Mouse (Mus musculus) layer of hippocampus, adult 8-10 months (tissue): ENCODE results near the gene Capn1. TPM values are rescaled to one million over a fixed set of nuclear protein-coding genes. Genes with fewer than 3 reads are reported as not detected.
"Not testable (repeated sequence)": the region's sequence is repeated elsewhere in the genome, so short reads cannot be mapped to it uniquely, and the experiment has no call there.

Source experiments
- DNase-seq, 2 experiments: peaks; one replicate each; pipeline ENCODE4 v3.0.0; 2022; ENCODE audit warnings: low spot score in 2 of 2
- total RNA-seq, 4 experiments: library from RNA; stranded (reverse); gene quantifications; 2 replicates each; pipeline ENCODE4 v1.2.4; 2022

The Capn1 gene
- total RNA-seq = 10 to 100 TPM; 23.7 to 27.7 (median 25.1) TPM

DNA sequence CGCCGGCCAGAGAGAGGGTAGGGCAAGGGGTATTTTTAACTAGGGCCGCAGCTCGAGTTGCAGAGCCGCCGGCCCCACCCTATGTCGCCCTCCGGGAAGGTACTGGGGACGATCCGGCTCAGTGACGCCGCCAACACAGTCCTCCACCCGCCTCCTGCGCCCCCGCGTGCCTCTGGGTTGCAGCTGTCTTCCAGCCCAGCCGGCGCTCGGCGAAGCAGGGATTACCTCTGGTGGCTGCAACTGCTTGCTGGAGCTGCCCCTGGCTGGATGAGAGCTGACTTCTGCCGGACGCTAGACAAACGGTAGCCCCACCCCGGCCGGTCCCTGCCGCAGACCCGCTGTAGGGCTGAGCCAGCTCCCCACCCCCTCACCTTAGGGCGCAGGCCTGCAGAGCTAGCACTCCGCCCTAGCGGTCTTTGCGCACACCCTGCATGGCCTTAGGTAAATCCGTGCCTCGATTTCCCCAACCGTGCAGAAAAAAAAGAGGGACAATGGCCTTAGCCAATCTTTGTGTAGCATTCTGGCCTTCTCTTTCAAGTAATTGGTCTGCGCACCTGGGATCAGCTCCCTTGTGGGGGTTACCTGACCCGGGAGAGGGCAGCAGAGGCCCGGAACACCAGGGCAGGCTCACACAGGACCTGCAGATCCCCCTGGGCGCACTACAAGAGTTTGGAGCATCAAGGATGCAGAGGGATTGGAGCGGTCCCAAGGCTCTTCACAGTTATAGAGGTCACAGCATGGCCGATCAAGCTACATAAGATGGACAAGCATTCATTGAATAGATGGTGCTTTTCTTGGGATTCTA is at the start of gene Capn1:
Gene Capn1, minus strand, starts transcription at position 387 of the 805 bp plus-strand sequence.
- peak; percentile 27 to 57 for DNase-seq

GRCm38 (mm10) chr19:6063081-6063480 is 47.4 kb upstream of the Capn1 start:
- no peak for DNase-seq

- no peak for DNase-seq
Observed at GRCm38 (mm10) chr19:6062418-6062817, 46.7 kb upstream of the Capn1 start.

- DNase-seq = no peak
Observed at GRCm38 (mm10) chr19:6061641-6062302, 46.1 kb upstream of the Capn1 start.

DNA sequence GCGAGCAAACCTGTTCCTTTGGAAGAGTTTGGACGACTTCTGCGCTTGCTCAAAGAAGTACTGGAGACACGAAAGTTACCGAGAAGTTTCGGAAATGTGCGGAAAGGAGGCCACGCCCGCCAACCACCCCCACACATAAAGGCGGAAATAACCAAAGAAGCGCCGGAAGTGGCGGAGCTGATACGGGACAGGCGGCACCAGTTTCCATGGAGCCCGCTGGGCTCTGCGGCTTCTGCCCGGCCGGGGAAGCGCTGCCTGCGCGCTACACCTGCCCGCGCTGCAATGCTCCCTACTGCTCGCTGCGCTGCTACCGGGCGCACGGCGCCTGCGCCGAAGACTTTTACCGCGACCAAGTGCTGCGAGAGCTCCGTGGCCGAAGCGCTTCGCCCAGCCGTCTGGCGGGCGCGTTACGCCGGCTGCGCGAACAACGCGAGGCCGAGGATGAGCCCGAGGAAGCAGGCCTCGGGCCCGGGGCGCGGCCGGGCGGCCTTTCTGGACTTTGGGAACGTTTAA is 45.4 kb upstream of the Capn1 start, which contains the start of gene Znhit2:
Gene Znhit2, plus strand, starts transcription at position 172 of the 513 bp plus-strand sequence.
- peak; percentile 93 for DNase-seq

- DNase-seq = no peak
Observed at GRCm38 (mm10) chr19:6058966-6059365, 43.3 kb upstream of the Capn1 start.

GRCm38 (mm10) chr19:6058513-6058912 is 42.8 kb upstream of the Capn1 start:
- no peak for DNase-seq

- peak; percentile 97 to 98 for DNase-seq
Observed at GRCm38 (mm10) chr19:6057313-6058096, 41.8 kb upstream of the Capn1 start, which contains the start of the genes Mrpl49 and Fau. TSS of gene Mrpl49 (minus strand) at chr19:6057785. TSS of gene Fau (plus strand) at chr19:6057844.

GRCm38 (mm10) chr19:6056696-6057095 is 41.0 kb upstream of the Capn1 start:
- no peak for DNase-seq

GRCm38 (mm10) chr19:6054296-6054695 is 38.6 kb upstream of the Capn1 start:
- DNase-seq = no peak

DNA sequence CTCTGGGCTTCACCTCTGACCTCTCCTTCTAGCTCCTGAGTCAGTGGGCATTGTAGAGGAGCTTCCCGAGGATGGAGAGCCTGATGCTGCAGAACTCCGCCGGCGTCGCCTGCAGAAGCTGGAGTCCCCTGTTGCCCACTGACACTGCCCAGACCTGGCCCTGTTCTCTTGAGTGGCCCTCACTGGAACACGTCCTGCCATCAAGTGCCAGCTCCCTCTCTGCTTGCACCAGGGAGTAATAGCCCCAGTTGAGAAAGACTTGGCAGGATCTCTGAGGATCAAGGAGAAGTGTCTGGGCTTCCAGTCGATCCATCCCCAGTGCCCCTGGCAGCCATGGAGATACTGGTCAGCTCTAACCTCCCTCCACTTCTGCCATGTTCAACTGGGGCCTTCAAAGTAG is 36.8 kb upstream of the Capn1 start:
- DNase-seq = no peak

GRCm38 (mm10) chr19:6048681-6049410 is 33.1 kb upstream of the Capn1 start:
- peak in 1 of 2 experiments; percentile 10 for DNase-seq

GRCm38 (mm10) chr19:6047899-6048166 is 32.1 kb upstream of the Capn1 start:
- DNase-seq = no peak

DNA sequence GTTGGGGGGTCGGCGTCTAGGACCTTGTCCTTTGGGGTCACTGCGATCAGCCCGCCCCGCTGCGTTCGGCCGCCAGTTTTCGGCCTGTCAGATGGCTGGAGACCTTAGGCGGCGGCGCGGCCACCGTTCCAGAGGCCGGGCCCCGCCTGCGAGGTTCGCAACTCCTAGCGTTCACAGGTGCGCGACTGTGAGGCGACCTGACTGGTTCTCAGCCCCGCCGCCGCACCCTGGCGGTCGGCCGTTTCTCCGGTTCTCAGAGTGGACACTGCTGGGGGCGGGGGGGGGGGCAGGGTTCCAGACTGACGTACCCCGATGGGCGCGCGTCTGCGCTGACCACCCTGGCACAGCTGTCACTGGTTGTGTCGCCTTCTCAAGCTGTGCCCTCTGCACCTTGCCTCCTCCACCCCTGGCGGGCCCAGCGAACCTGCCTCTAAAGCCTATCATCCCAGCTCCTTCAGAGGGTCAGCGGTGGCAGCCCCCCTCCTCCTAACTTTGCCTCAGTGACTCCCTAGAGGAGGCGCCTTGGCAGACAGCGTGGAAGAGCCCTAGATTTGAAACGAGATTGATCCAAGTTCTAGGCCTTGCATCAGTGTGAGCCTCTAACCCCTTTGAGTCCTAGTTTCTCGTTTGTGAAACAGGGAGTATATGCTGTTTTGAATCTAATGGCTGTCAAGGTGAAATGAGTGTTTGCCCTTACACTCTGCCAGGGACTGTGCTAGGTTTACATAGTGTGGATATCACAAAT is 31.6 kb upstream of the Capn1 start:
- peak in 1 of 2 experiments; percentile 34 for DNase-seq

DNA sequence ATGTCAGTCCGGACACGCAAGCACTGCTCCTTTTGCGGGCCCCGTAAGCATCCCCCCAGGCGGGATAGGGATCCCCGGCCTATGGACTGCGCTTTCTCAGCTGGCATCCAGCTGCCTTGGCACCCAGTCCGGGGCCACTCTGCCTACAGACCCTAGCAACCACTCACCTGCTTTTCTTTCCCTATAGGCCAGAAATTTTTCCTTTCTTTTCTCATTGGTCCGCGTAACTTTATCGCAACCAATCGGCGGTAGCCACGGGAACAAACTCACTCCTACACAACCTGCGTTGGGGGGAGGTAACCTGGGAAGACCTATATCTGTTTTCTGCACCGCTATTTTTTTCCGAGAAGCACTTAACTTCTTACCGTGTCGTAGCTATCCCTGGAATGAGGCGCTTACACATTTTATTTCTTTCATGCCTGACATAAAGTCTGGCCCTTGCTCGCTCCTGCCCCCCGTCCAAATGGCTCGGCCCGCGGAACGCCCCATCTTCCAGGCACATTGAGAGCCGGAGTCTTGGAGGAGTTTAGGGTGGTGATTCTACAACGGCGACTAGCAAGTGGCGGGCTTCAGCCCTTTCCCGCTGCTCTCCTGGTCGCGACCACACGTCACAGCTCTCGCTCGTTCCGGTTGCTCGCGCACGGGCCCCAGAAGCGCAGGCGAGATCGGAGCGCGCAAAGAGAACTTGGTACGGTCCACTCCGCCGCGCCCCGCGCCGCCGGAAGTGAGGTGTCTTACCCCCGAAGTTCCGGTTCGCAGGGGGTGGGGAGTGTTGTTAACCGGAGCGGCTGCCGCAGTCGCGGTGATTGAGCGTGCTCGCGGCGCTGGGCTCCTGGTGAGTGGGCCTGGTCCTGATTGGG is 30.8 kb upstream of the Capn1 start, which contains the start of gene Syvn1:
Gene Syvn1, plus strand, starts transcription at position 283 of the 860 bp plus-strand sequence.
- DNase-seq = peak; percentile 89 to 92

DNA sequence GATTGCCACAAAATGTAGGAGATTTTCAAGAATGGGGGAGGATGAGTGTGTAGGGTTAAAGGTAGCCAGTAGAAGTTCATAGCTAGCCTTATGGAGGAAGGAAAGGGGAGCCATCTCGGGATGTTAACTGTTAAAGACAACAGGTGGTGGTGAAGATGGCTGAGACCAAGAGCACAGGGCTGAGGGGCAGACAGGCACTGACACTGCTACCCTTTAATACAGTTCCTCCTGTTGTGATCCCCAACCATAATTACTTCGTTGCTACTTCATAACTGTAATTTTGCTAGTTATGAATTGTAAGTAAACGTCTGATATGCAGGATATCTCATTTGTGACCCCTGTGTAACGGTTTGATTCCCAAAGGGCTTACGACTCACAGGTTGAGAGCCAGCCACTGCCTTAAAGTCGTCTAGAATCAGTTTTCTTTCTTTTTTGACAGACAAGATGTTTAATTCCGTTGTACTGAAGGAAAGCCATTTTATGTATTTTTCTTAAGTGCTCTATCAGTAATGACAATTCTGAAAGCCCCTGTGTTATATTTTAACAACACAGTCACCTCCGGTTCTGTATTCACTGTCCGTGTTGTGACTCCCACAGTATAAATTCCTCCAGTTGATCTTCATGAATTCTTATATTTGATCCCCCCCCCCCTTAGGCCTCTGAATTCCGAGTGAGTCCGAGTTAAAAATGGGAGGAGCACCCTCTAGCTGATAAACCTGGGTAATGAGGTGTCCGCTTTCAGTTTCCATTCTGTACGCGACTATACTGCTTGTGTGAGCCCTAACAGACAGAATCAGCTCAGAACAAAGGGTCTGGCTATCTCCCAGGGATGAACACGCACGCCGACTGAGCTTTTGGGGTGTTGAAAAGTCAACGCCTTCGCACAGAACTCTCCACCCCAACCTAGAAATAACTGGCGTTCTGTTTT is 29.9 kb upstream of the Capn1 start:
- peak in 1 of 2 experiments; percentile 37 for DNase-seq

DNA sequence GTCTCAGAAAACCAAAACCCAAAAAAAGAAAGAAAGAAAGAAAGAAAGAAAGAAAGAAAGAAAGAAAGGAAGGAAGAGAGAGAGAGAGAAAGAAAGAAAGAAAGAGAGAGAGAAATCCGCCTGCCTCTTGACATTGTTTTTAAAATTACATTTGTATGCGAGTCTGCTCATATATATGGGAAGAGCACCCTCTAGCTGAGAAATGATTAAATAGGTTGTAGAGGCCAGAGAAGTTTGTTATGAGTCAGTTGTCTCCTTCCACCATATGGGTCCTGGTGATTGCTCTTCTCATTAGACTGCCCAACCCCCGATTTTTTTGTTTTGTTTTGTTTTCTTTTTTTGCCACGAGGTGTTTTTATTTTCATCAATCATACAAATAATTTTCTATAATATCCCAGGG is 28.4 kb upstream of the Capn1 start:
- DNase-seq = not testable (repeated sequence)

DNA sequence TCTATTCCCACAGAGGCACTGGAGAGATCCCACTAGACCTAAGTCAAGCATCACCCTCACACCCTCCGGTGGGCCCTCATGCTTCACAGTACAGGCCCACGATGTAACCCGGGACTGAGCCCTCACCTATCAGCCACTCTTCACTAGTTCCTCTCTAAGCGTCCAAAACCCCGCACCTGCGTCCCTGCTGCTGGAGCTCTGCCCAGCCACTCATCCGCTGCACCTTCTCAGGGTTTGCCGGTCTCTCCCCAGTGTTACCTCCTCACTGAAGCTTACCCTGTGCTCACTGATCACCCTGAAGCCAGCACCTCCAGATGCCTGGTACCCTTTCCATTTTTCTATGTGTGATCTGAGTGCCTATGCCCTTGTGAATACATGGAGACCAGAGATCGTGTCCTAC is 26.6 kb upstream of the Capn1 start:
- no peak for DNase-seq
